Mouse (Mus musculus) mouse embryonic stem cell (cell line): ENCODE measurements around the gene Camk2d.

Experiments used
- in situ Hi-C, 2 experiments: fragments of 300-500 bp; cut with MboI; formaldehyde crosslinking; loops; 1 replicate in 1 of 2; 3 replicates in 1 of 2; pipeline ENCODE4 v1.14.3; 2019 to 2020; ENCODE audit warnings: low sequenced_read_pairs in 2 of 2, low pct_unique_long_range_greater_than_20kb in 1 of 2, mixed read lengths in 1 of 2; ENCODE audit not compliant: unreplicated experiment in 1 of 2

Camk2d gene

DNA sequence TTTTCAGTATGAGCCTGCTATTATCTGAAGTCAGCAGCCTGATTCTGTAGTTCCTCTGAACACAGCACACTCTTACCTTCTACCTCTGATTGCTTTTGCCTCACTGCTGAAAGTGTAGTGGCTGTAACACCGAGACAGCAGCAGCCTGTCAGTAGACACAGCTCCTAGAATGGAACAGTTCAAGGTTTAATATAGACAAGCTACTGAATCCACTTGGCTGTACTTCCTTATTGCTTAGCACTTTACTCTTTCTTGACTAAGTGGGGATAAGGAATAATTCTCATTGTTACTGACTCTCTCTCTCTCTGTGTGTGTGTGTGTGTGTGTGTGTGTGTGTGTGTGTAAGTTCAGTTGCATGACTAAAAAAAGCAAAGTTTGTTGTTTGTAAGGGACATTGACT lies 42.2 kb downstream of the Camk2d start:
- in situ Hi-C loops = no loop called here

DNA sequence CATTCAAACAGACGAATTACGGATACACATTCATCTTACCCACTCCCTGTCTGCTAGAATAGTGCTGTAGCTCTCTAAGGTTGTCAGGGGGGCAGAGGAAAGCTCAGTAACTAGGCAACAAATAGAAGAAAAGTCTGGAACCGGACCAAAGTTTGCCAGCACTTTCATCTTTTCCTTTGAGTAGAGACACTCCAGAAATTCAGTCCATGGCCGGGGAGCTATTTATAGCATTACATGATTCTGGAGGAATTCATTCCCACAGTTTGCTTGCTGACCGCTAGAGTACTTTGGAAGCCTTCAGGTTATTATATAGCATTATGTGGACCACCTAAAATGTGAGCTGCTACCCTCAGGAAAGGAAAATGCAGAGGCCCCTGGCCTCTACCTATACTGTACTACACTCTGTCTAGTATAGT lies 43.0 kb downstream of the Camk2d start:
- in situ Hi-C loops = no loop called here

DNA sequence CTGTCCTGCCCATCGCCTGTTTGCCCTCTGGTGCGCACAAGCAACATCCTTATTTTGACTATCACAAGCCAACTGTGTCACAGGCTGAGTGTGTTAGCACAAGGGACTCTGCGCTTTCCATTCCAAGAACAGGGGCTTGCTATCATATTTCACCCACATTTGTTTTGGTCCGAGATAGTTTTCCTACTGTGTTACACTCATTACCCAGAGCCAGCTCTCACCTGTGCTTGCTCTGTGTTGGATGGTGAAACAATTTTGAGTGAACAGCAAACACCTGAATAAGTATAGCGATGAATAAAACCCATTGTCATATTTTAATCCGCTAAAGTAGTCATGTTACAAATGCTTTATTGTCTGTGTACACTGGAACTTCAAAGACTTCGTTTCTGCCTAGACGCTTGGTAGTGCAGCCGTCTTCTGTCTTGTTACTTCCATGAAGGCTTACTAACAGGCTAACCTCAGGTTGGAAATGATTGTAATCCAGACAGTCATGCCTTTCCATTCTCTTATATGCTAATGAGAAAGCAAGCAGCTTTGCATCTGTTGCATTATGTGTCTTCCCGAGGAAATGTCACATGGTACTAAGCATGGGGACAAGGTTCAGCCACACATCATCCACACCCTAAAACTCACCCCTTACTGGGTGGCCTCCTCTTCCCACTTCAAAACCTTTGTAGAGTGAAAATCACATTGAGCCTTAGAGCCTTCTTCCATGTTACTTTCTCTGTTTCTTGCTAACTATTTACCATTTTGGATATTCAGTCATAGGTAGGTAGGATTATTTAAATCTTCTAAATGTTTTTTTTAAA lies 44.5 kb downstream of the Camk2d start:
- in situ Hi-C loops = no loop called here

- in situ Hi-C loops = no loop called here
Observed at GRCm38 (mm10) chr3:126641451-126641850, 45.3 kb downstream of the Camk2d start.

GRCm38 (mm10) chr3:126643071-126644010 lies 47.2 kb downstream of the Camk2d start:
- in situ Hi-C loops = no loop called here

- in situ Hi-C loops = no loop called here
Observed at GRCm38 (mm10) chr3:126650332-126650731, 54.2 kb downstream of the Camk2d start.

- in situ Hi-C loops = no loop called here
Observed at GRCm38 (mm10) chr3:126650747-126651146, 54.6 kb downstream of the Camk2d start.

DNA sequence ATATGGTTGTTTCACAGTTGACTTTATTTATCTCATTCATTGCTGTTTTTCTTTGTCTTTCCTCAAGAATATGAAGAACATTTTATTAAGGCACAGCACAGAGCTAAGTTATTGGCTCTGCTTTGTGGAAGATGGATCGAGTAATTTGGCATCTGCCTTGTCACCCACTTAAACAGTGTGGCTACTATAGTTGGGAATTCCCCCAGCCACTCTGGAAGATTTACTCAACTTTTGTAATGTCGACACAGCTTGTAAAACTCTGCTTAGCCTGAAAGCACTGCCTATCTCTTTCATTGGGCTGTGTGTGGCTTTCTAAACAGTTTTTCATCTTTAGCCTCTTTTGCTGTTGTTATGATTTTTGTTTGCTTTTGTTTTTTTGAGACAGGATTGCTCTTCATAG lies 56.3 kb downstream of the Camk2d start:
- in situ Hi-C loops = no loop called here

- in situ Hi-C loops = no loop called here
Observed at GRCm38 (mm10) chr3:126653118-126653517, 57.0 kb downstream of the Camk2d start.

- in situ Hi-C loops = no loop called here
Observed at GRCm38 (mm10) chr3:126656173-126656572, 60.1 kb downstream of the Camk2d start.

GRCm38 (mm10) chr3:126657895-126658294 lies 61.8 kb downstream of the Camk2d start:
- in situ Hi-C loops = no loop called here

DNA sequence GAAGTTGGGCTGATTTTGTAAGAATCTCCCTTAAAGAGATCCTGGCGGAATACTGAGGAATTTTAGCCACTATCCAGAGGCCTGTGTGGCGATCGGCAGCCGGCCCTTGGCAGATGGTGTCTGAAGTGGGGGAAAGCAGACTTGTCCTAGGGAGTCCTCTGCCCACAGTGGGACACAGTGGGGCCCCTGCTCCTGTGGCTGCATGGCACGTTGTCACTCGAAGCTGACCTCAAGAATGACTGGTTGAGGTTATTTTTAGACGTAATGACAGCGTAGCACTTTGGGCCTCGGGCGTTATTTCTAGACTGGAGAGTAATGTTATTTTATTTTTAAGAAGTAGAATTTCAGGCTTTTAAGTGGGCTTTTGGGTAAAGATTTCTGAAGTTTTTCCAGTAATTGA lies 62.7 kb downstream of the Camk2d start:
- in situ Hi-C loops = no loop called here

GRCm38 (mm10) chr3:126659235-126659634 lies 63.1 kb downstream of the Camk2d start:
- in situ Hi-C loops = no loop called here

- in situ Hi-C loops = no loop called here
Observed at GRCm38 (mm10) chr3:126659832-126660564, 63.9 kb downstream of the Camk2d start.

GRCm38 (mm10) chr3:126660575-126660974 lies 64.5 kb downstream of the Camk2d start:
- in situ Hi-C loops = no loop called here

DNA sequence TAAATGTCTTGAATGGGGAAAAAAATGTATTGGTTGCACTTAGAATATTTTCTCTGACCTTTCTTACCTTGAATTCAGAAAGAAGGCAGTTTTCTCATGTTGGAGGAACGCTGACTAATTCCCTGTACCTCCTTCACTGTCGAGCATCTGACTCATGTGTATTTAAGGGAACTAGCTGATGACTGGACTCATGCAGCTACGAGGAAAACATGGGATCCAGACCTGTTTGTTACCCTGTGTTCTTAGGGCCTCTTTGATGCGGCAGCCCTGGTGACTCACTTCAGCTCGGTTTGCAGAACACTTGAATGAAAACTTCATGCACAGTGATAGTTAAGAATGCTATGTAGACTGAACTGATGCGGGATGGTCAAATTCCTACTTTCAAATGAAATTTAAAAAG lies 64.9 kb downstream of the Camk2d start:
- in situ Hi-C loops = no loop called here

DNA sequence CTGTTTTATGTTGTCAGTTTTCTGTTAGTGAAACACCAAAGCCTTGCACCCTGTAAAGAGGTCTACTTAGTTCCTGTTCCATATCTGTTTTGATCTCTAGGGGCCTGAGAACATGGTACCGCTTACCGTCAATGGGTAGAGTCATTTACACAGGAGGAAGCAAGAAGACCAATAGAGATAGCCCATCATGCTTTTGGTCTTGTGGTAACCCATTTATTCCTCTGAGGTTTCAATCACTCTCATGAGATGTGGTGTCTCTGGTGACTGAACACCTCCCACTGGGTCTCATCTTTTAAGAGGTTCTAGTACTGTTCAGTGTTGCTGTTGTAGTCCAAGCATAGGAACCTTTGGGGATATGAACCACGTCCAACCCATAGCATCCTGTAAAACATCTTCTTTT lies 65.8 kb downstream of the Camk2d start:
- in situ Hi-C loops = no loop called here

GRCm38 (mm10) chr3:126663436-126663835 lies 67.3 kb downstream of the Camk2d start:
- in situ Hi-C loops = no loop called here

DNA sequence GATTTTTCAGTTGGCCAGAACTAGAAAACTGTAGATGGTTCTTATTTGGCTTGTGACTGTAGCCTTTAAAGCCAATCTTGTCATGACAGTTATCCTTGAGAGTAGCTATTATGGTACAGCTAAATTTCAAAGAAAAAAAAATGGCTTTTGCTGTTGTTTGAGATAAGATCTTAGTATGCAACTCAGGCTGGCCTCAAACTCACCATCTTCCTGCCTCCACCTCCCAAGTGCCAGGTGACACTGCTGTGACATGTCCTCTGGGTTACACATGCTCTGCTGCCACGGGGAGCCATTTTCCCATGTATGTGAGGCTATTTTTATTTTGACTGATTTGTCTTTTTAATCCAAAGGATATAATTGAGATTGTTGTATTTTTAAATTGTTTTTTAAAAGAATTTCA lies 69.8 kb downstream of the Camk2d start:
- in situ Hi-C loops = no loop called here
